Mouse (Mus musculus) bone marrow, adult 2 months (tissue): ENCODE results near the gene Zc3h15.

Source experiments
- CTCF ChIP-seq: fragments of 200-500 bp; IDR thresholded peaks from 2 replicates; pipeline ENCODE4 v1.5.1; 2011; ENCODE audit warnings: low read length, control low read depth; ENCODE audit not compliant: control insufficient read depth, insufficient read depth
- POLR2A ChIP-seq: fragments of 200-500 bp; IDR thresholded peaks from 2 replicates; pipeline ENCODE4 v1.6.1; 2011; ENCODE audit warnings: low read depth, mild to moderate bottlenecking, control low read depth, low read length, borderline replicate concordance; ENCODE audit not compliant: control insufficient read depth

- TF ChIP-seq CTCF: no peak
- TF ChIP-seq POLR2A: no peak
Measured at GRCm38 (mm10) chr2:83624045-83624444, 20.2 kb upstream of the Zc3h15 start.
